Mouse (Mus musculus): Measurements from ENCODE around the gene Myh7b.

- TF ChIP-seq CTCF (IDR thresholded peaks at IDR 0.05; ENCODE audit: extremely low read depth, insufficient read length, insufficient replicate concordance, low read depth, low read length) = peak; percentile 99
- no peak for TF ChIP-seq POLR2A (IDR thresholded peaks at IDR 0.05; ENCODE audit: low read depth, low read length)
Measured at GRCm38 (mm10) chr2:155627030-155627738, 16.2 kb downstream of the Myh7b start.

All from small intestine, adult 2 months (tissue).